Mouse (Mus musculus): Measurements from ENCODE around the gene Fat2.

- TF ChIP-seq CTCF (IDR thresholded peaks at IDR 0.05; ENCODE audit: extremely low read depth, insufficient read length, insufficient replicate concordance, low read depth, low read length) (no peak), POLR2A (IDR thresholded peaks at IDR 0.05; ENCODE audit: low read depth, low read length) (no peak)
Observed at GRCm38 (mm10) chr11:55236815-55237214, 99.5 kb downstream of the Fat2 start.

Data from small intestine, adult 2 months (tissue).